Mouse (Mus musculus) MEL (cell line): ENCODE data around the gene Tas2r108. TPM values are rescaled to one million over a fixed set of nuclear protein-coding genes. Genes with fewer than 3 reads are reported as not detected.

Experiments
- DNase-seq: peaks from one replicate; pipeline ENCODE4 v3.0.0; 2011; ENCODE audit warnings: low read depth, low spot score
- H3K27ac ChIP-seq: 2 replicates; pipeline ENCODE4 v1.5.1; 2012; ENCODE audit warnings: low read depth, mild to moderate bottlenecking, control low read depth, low read length, moderate library complexity; ENCODE audit not compliant: control insufficient read depth
- H3K27me3 ChIP-seq, 2 experiments: fragments of 150-350 bp in 1 of 2; sonication (generic) in 1 of 2; 2 replicates each; pipeline ENCODE4 v1.6.1; 2012; ENCODE audit warnings: low read length in 2 of 2, mild to moderate bottlenecking in 2 of 2, improper control_type of control experiment in 1 of 2, moderate library complexity in 1 of 2; ENCODE audit not compliant: insufficient read depth in 2 of 2, control insufficient read depth in 1 of 2
- H3K36me3 ChIP-seq, 2 experiments: 2 replicates each; pipeline ENCODE4 v1.6.1; 2012 to 2014; ENCODE audit warnings: low read length in 2 of 2, improper control_type of control experiment in 1 of 2, inconsistent platforms in 1 of 2, mild to moderate bottlenecking in 1 of 2; ENCODE audit not compliant: insufficient read depth in 2 of 2, control insufficient read depth in 1 of 2
- H3K4me1 ChIP-seq, 2 experiments: fragments of 150-350 bp in 1 of 2; sonication (generic) in 1 of 2; 2 replicates each; pipeline ENCODE4 v1.6.1; 2012; ENCODE audit warnings: low read length in 2 of 2, improper control_type of control experiment in 1 of 2, mild to moderate bottlenecking in 1 of 2; ENCODE audit not compliant: insufficient read depth in 2 of 2, control insufficient read depth in 1 of 2
- H3K4me3 ChIP-seq, 2 experiments: fragments of 150-350 bp in 1 of 2; sonication (generic) in 1 of 2; 2 replicates each; pipeline ENCODE4 v1.5.1; 2012; ENCODE audit warnings: low read depth in 2 of 2, low read length in 2 of 2, mild to moderate bottlenecking in 2 of 2, moderate library complexity in 2 of 2, control low read depth in 1 of 2, improper control_type of control experiment in 1 of 2; ENCODE audit not compliant: control insufficient read depth in 1 of 2, insufficient read depth in 1 of 2
- H3K79me2 ChIP-seq: 2 replicates; pipeline ENCODE4 v1.6.1; 2012; ENCODE audit warnings: mild to moderate bottlenecking, low read length, moderate library complexity; ENCODE audit not compliant: control insufficient read depth, poor library complexity, insufficient read depth
- H3K9ac ChIP-seq: 2 replicates; pipeline ENCODE4 v1.6.1; 2012; ENCODE audit warnings: low read depth, mild to moderate bottlenecking, control low read depth, low read length, moderate library complexity; ENCODE audit not compliant: control insufficient read depth, poor library complexity, severe bottlenecking
- H3K9me3 ChIP-seq: fragments of 150-350 bp; sonication (generic); replicated peaks from 2 replicates; pipeline ENCODE4 v1.6.1; 2012; ENCODE audit warnings: mild to moderate bottlenecking, low read length, improper control_type of control experiment, moderate library complexity; ENCODE audit not compliant: insufficient read depth
- BHLHE40 ChIP-seq: IDR thresholded peaks from 2 replicates; pipeline ENCODE4 v1.6.1; 2012; ENCODE audit warnings: low read depth, mild to moderate bottlenecking, inconsistent platforms, low read length, improper control_type of control experiment, borderline replicate concordance
- CHD1 ChIP-seq: IDR thresholded peaks from 2 replicates; pipeline ENCODE4 v1.6.1; 2012; ENCODE audit warnings: low read depth, mild to moderate bottlenecking, inconsistent platforms, low read length, improper control_type of control experiment
- CTCF ChIP-seq, 3 experiments: IDR thresholded peaks in 2 of 3; conservative IDR thresholded peaks in 1 of 3; 2 replicates each; pipeline ENCODE4 v1.5.1; 2011 to 2012; ENCODE audit warnings: low read length in 3 of 3, low read depth in 2 of 3, mild to moderate bottlenecking in 2 of 3, improper control_type of control experiment in 1 of 3, inconsistent platforms in 1 of 3, mixed read lengths in 1 of 3, moderate library complexity in 1 of 3; ENCODE audit not compliant: control insufficient read depth in 1 of 3, insufficient read depth in 1 of 3, poor library complexity in 1 of 3, severe bottlenecking in 1 of 3
- E2F4 ChIP-seq: IDR thresholded peaks from 2 replicates; pipeline ENCODE4 v1.6.1; 2011; ENCODE audit warnings: low read depth, low read length, improper control_type of control experiment, borderline replicate concordance
- ELF1 ChIP-seq: IDR thresholded peaks from 2 replicates; pipeline ENCODE4 v1.6.1; 2014; ENCODE audit warnings: low read depth, mild to moderate bottlenecking, inconsistent platforms, low read length, improper control_type of control experiment, moderate library complexity
- ETS1 ChIP-seq: IDR thresholded peaks from 2 replicates; pipeline ENCODE4 v1.6.1; 2012; ENCODE audit warnings: low read depth, mild to moderate bottlenecking, inconsistent platforms, low read length, improper control_type of control experiment, moderate library complexity
- HCFC1 ChIP-seq: IDR thresholded peaks from 2 replicates; pipeline ENCODE4 v1.6.1; 2012; ENCODE audit warnings: low read depth, mild to moderate bottlenecking, inconsistent platforms, low read length, improper control_type of control experiment, moderate library complexity
- JUND ChIP-seq: IDR thresholded peaks from 2 replicates; pipeline ENCODE4 v1.6.1; 2011; ENCODE audit warnings: low read depth, mild to moderate bottlenecking, improper control_type of control experiment, low read length
- MAX ChIP-seq: IDR thresholded peaks from 2 replicates; pipeline ENCODE4 v1.6.1; 2011; ENCODE audit warnings: low read length, improper control_type of control experiment
- MAZ ChIP-seq: IDR thresholded peaks from 2 replicates; pipeline ENCODE4 v1.6.1; 2012; ENCODE audit warnings: low read depth, mild to moderate bottlenecking, inconsistent platforms, low read length, improper control_type of control experiment
- MXI1 ChIP-seq: IDR thresholded peaks from 2 replicates; pipeline ENCODE4 v1.6.1; 2011; ENCODE audit warnings: mild to moderate bottlenecking, low read depth, low read length, improper control_type of control experiment
- MYC ChIP-seq: IDR thresholded peaks from 2 replicates; pipeline ENCODE4 v1.6.1; 2011; ENCODE audit warnings: low read depth, mild to moderate bottlenecking, low read length, improper control_type of control experiment, moderate library complexity
- NRF1 ChIP-seq: IDR thresholded peaks from 2 replicates; pipeline ENCODE4 v1.6.1; 2014; ENCODE audit warnings: low read depth, mild to moderate bottlenecking, inconsistent platforms, low read length, improper control_type of control experiment, moderate library complexity; ENCODE audit not compliant: poor library complexity, insufficient read depth, severe bottlenecking
- POLR2AphosphoS2 ChIP-seq: IDR thresholded peaks from 2 replicates; pipeline ENCODE4 v1.6.1; 2011; ENCODE audit warnings: low read length, improper control_type of control experiment
- SMC3 ChIP-seq: IDR thresholded peaks from 2 replicates; pipeline ENCODE4 v1.6.1; 2011; ENCODE audit warnings: low read depth, low read length, improper control_type of control experiment
- TAL1 ChIP-seq: IDR thresholded peaks from 2 replicates; pipeline ENCODE4 v1.6.1; 2012; ENCODE audit warnings: mild to moderate bottlenecking, inconsistent platforms, low read length, moderate library complexity, mixed read lengths
- UBTF ChIP-seq: IDR thresholded peaks from 2 replicates; pipeline ENCODE4 v1.6.1; 2012; ENCODE audit warnings: low read depth, mild to moderate bottlenecking, inconsistent platforms, low read length, improper control_type of control experiment, moderate library complexity, borderline replicate concordance; ENCODE audit not compliant: insufficient read depth
- ZMIZ1 ChIP-seq: IDR thresholded peaks from 2 replicates; pipeline ENCODE4 v1.6.1; 2012; ENCODE audit warnings: low read depth, mild to moderate bottlenecking, inconsistent platforms, low read length, improper control_type of control experiment, moderate library complexity
- ZNF384 ChIP-seq: IDR thresholded peaks from 2 replicates; pipeline ENCODE4 v1.6.1; 2012; ENCODE audit warnings: low read depth, mild to moderate bottlenecking, inconsistent platforms, low read length, improper control_type of control experiment
- polyA plus RNA-seq, 2 experiments: library from polyadenylated mRNA; stranded (reverse) in 1 of 2; unstranded in 1 of 2; fragments of >175 nt in 1 of 2; fragments of >200 nt in 1 of 2; gene quantifications; 2 replicates each; pipeline versions ENCODE4 v1.2.1 to v1.2.4; 2012; ENCODE audit warnings: low replicate concordance in 2 of 2, low read depth in 1 of 2; ENCODE audit not compliant: insufficient read length in 2 of 2, insufficient read depth in 1 of 2, missing spikeins in 1 of 2
- total RNA-seq: library from RNA; depleted of rRNA; stranded (reverse); fragments of 300-350 nt; gene quantifications from 2 replicates; pipeline ENCODE4 v1.2.3, GENCODE M21; 2012

The Tas2r108 gene
- total and polyA plus RNA-seq, 3 experiments = 0.10 TPM; not detected in 2

GRCm38 (mm10) chr6:40470916-40471719 is 22.2 kb upstream of the Tas2r108 start, which contains the start of gene Ssbp1 (continued):
- TF ChIP-seq POLR2AphosphoS2 = peak; percentile 88
- TF ChIP-seq HCFC1 = peak; percentile 97
- peak; percentile 42; the same call in 1 of the 2 replicates for TF ChIP-seq MAX
- TF ChIP-seq NRF1 = no peak
- peak; percentile 74 for TF ChIP-seq MXI1
- TF ChIP-seq UBTF = no peak
- TF ChIP-seq MYC = peak; percentile 57; the same call in 1 of the 2 replicates
- TF ChIP-seq TAL1 = no peak
- no peak for TF ChIP-seq BHLHE40
- no peak for TF ChIP-seq E2F4
- no peak for TF ChIP-seq JUND
- TF ChIP-seq SMC3 = no peak
- TF ChIP-seq CHD1 = no peak
- TF ChIP-seq ZMIZ1 = peak; percentile 72
- TF ChIP-seq ZNF384 = no peak
- TF ChIP-seq ETS1 = peak; percentile 68
- no peak for TF ChIP-seq MAZ
- TF ChIP-seq ELF1 = peak; percentile 92
- TF ChIP-seq, all 39 proteins: peak for 18

GRCm38 (mm10) chr6:40471720-40472010 is 21.7 kb upstream of the Tas2r108 start:
- Histone ChIP-seq H3K4me3 (peak overlapping the region; percentile 60 to 81), H3K4me1 (peaks cover 0 to 10% of the 10 kb centered on the region in 2 experiments; a peak in 2 of 4 replicates), H3K27ac (peak overlapping the region; percentile 53)
- TF ChIP-seq CTCF (IDR thresholded peaks at IDR 0.05 in 2 of 3, conservative IDR thresholded peaks at IDR 0.05 in 1 of 3; ENCODE audit: control insufficient read depth in 1 of 3, insufficient read depth in 1 of 3, low read depth in 2 of 3, low read length in 3 of 3, poor library complexity in 1 of 3, severe bottlenecking in 1 of 3) = no peak
- peak; percentile 1; the same call in 1 of the 2 replicates for TF ChIP-seq MXI1
- no peak for TF ChIP-seq TAL1
- TF ChIP-seq, all 39 proteins: peak for 1
- peak overlapping the region; percentile 83 for H3K9ac ChIP-seq
- peaks cover 11% of the 10 kb centered on the region for H3K79me2 ChIP-seq
- DNase-seq = peak; percentile 44
- H3K9me3 ChIP-seq = no peaks in the 10 kb centered on the region
- no peaks in the 10 kb centered on the region; a peak in 1 of 4 replicates for H3K27me3 ChIP-seq
- H3K36me3 ChIP-seq = peaks cover 0 to 6% of the 10 kb centered on the region in 2 experiments; a peak in 3 of 4 replicates
